Mouse (Mus musculus) ES-E14 (cell line): ENCODE data around the gene Steap4. TPM values are rescaled to one million over a fixed set of nuclear protein-coding genes. Genes with fewer than 3 reads are reported as not detected.
A peak's percentile ranks its signal among the peaks of the same experiment; 100 is the strongest.

Source experiments
- DNase-seq: peaks from one replicate; pipeline ENCODE4 v3.0.0-alpha.2; 2013; ENCODE audit warnings: low read depth, low spot score
- H3K27ac ChIP-seq: 2 replicates; pipeline ENCODE4 v1.5.1; 2012; ENCODE audit warnings: low read depth, mild to moderate bottlenecking, low read length, moderate library complexity, mixed read lengths; ENCODE audit not compliant: poor library complexity, insufficient read depth, severe bottlenecking
- H3K36me3 ChIP-seq: 2 replicates; pipeline ENCODE4 v1.6.1; 2012; ENCODE audit warnings: mild to moderate bottlenecking, low read length, moderate library complexity, mixed read lengths; ENCODE audit not compliant: control insufficient read depth, poor library complexity, insufficient read depth, severe bottlenecking
- H3K4me1 ChIP-seq, 2 experiments: fragments of 150-350 bp in 1 of 2; sonication (generic) in 1 of 2; 2 replicates each; pipeline ENCODE4 v1.6.1; 2012; ENCODE audit warnings: low read length in 2 of 2, mild to moderate bottlenecking in 1 of 2, mixed read lengths in 1 of 2; ENCODE audit not compliant: control insufficient read depth in 2 of 2, insufficient read depth in 2 of 2, poor library complexity in 1 of 2
- H3K4me3 ChIP-seq, 2 experiments: fragments of 150-350 bp in 1 of 2; sonication (generic) in 1 of 2; 2 replicates each; pipeline ENCODE4 v1.5.1; 2012; ENCODE audit warnings: low read length in 2 of 2, low read depth in 1 of 2, mild to moderate bottlenecking in 1 of 2, mixed read lengths in 1 of 2; ENCODE audit not compliant: insufficient read depth in 1 of 2, poor library complexity in 1 of 2, severe bottlenecking in 1 of 2
- H3K9ac ChIP-seq: 2 replicates; pipeline ENCODE4 v1.6.1; 2012; ENCODE audit warnings: low read depth, mild to moderate bottlenecking, low read length, mixed read lengths; ENCODE audit not compliant: poor library complexity, insufficient read depth, severe bottlenecking
- H3K9me3 ChIP-seq: fragments of 150-350 bp; sonication (generic); 2 replicates; pipeline ENCODE4 v1.6.1; 2012; ENCODE audit warnings: low read depth, mild to moderate bottlenecking, low read length; ENCODE audit not compliant: control insufficient read depth, insufficient read depth
- CHD2 ChIP-seq: IDR thresholded peaks from 2 replicates; pipeline ENCODE4 v1.6.1; 2014; ENCODE audit warnings: mild to moderate bottlenecking, low read depth, low read length, inconsistent platforms
- HCFC1 ChIP-seq: IDR thresholded peaks from 2 replicates; pipeline ENCODE4 v1.6.1; 2012; ENCODE audit warnings: low read length, inconsistent platforms, borderline replicate concordance; ENCODE audit not compliant: insufficient read depth
- MAFK ChIP-seq: IDR thresholded peaks from 2 replicates; pipeline ENCODE4 v1.6.1; 2014; ENCODE audit warnings: mild to moderate bottlenecking, low read depth, low read length, inconsistent platforms; ENCODE audit not compliant: insufficient read depth
- ZC3H11A ChIP-seq: IDR thresholded peaks from 2 replicates; pipeline ENCODE4 v1.6.1; 2012; ENCODE audit warnings: low read depth, mild to moderate bottlenecking, inconsistent platforms, low read length, borderline replicate concordance
- ZNF384 ChIP-seq: IDR thresholded peaks from 2 replicates; pipeline ENCODE4 v1.6.1; 2012; ENCODE audit warnings: low read depth, low read length, inconsistent platforms
- in situ Hi-C, 2 experiments: fragments of 600-800 bp; cut with MboI; formaldehyde crosslinking; loops; one replicate each; pipeline ENCODE4 v1.15.1; 2025; ENCODE audit warnings: low sequenced_read_pairs in 2 of 2, inconsistent platforms in 1 of 2; ENCODE audit not compliant: unreplicated experiment in 2 of 2
- total RNA-seq: library from RNA; depleted of rRNA; stranded (reverse); fragments of 300-350 nt; gene quantifications from 2 replicates; pipeline ENCODE4 v1.2.3, GENCODE M21; 2012

Gene Steap4
- total RNA-seq, 1 experiment: 0.67 TPM

- Histone ChIP-seq H3K27ac (no peak overlapping the region), H3K9ac (no peak overlapping the region), H3K4me3 (no peak overlapping the region), H3K9me3 (no peaks in the 10 kb centered on the region), H3K36me3 (no peaks in the 10 kb centered on the region), H3K4me1 (no peaks in the 10 kb centered on the region)
- TF ChIP-seq HCFC1 (no peak), ZNF384 (no peak), MAFK (no peak), ZC3H11A (no peak), CHD2 (no peak)
- in situ Hi-C loops: no loop called here
- no peak for DNase-seq
Measured at GRCm38 (mm10) chr5:7959286-7959685, 971 bp upstream of the Steap4 start.

GRCm38 (mm10) chr5:7961113-7961512 is 856 bp downstream of the Steap4 start:
- in situ Hi-C loops: no loop called here
- Histone ChIP-seq H3K36me3 (no peaks in the 10 kb centered on the region), H3K4me1 (no peaks in the 10 kb centered on the region), H3K9ac (no peak overlapping the region), H3K4me3 (no peak overlapping the region), H3K9me3 (no peaks in the 10 kb centered on the region), H3K27ac (no peak overlapping the region)
- no peak for DNase-seq
- TF ChIP-seq ZC3H11A: no peak
- TF ChIP-seq ZNF384: no peak
- TF ChIP-seq CHD2: no peak
- TF ChIP-seq MAFK: no peak
- no peak for TF ChIP-seq HCFC1

- DNase-seq: peak; percentile 11
- no peak for TF ChIP-seq ZC3H11A
- no peak for TF ChIP-seq MAFK
- TF ChIP-seq CHD2: no peak
- no peak for TF ChIP-seq ZNF384
- no peak for TF ChIP-seq HCFC1
Measured at GRCm38 (mm10) chr5:7965281-7965680, 5.0 kb downstream of the Steap4 start.

GRCm38 (mm10) chr5:7968152-7968551 is 7.9 kb downstream of the Steap4 start:
- in situ Hi-C loops: no loop called here
- H3K4me1 ChIP-seq: no peaks in the 10 kb centered on the region
- H3K36me3 ChIP-seq: no peaks in the 10 kb centered on the region
- H3K27ac ChIP-seq: no peak overlapping the region
- DNase-seq: no peak
- no peak for TF ChIP-seq CHD2
- TF ChIP-seq ZNF384: no peak
- TF ChIP-seq ZC3H11A: no peak
- TF ChIP-seq MAFK: no peak
- TF ChIP-seq HCFC1: no peak
- no peak overlapping the region for H3K9ac ChIP-seq
- no peaks in the 10 kb centered on the region for H3K9me3 ChIP-seq
- no peak overlapping the region for H3K4me3 ChIP-seq

More at GRCm38 (mm10) chr5:7965281-7965680, 5.0 kb downstream of the Steap4 start:
- in situ Hi-C loops: no loop called here
- Histone ChIP-seq H3K4me1 (no peaks in the 10 kb centered on the region), H3K9me3 (no peaks in the 10 kb centered on the region), H3K36me3 (no peaks in the 10 kb centered on the region), H3K27ac (no peak overlapping the region), H3K4me3 (no peak overlapping the region), H3K9ac (no peak overlapping the region)

GRCm38 (mm10) chr5:7972266-7972665 is 12.0 kb downstream of the Steap4 start:
- Histone ChIP-seq H3K36me3 (no peaks in the 10 kb centered on the region), H3K4me3 (no peak overlapping the region), H3K27ac (no peak overlapping the region), H3K9ac (no peak overlapping the region), H3K4me1 (no peaks in the 10 kb centered on the region), H3K9me3 (no peaks in the 10 kb centered on the region)
- DNase-seq: no peak
- in situ Hi-C loops: no loop called here
- TF ChIP-seq MAFK (no peak), ZC3H11A (no peak), ZNF384 (no peak)
